Mouse (Mus musculus) bone marrow, adult 2 months (tissue): Measurements from ENCODE around the gene Scrn3.

Source experiments
- CTCF ChIP-seq: fragments of 200-500 bp; IDR thresholded peaks from 2 replicates; pipeline ENCODE4 v1.5.1; 2011; ENCODE audit warnings: low read length, control low read depth; ENCODE audit not compliant: control insufficient read depth, insufficient read depth
- POLR2A ChIP-seq: fragments of 200-500 bp; IDR thresholded peaks from 2 replicates; pipeline ENCODE4 v1.6.1; 2011; ENCODE audit warnings: low read depth, mild to moderate bottlenecking, control low read depth, low read length, borderline replicate concordance; ENCODE audit not compliant: control insufficient read depth

DNA sequence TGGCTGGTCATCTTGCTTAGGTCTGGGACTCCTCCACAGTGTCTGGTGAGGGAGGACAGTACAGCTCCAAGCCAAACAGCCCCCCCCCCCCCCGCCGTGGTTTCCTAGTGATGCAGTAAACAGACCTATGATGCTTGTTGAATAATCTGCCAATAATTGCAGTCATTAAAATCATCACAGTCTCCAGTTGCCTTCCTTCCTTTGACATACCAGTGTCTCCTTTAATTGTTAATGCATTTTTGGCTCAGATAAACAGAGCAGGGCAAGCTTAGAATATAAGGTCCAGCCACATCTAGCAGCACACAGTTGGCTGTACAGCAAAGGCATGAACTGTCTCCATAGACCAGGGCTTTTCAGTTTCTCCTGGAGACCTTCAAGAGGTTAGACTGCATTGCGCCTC, 45.2 kb upstream of the Scrn3 start:
- TF ChIP-seq CTCF (no peak), POLR2A (no peak)
